Mouse (Mus musculus): ENCODE results near the gene Npcd. TPM values are rescaled to one million over a fixed set of nuclear protein-coding genes. Genes with fewer than 3 reads are reported as not detected.

The Npcd gene
- polyA plus RNA-seq, 1 experiment from 2014 or later: not detected

- 54% methylated on average over 5 of the region's 5 CpGs for WGBS
- H3K9ac ChIP-seq (ENCODE audit: low read depth, low read length): no peak overlapping the region
These were observed 25.4 kb downstream of the Npcd start for GRCm38 (mm10) chr15:79808658-79809057.

GRCm38 (mm10) chr15:79808114-79808513 lies 25.9 kb downstream of the Npcd start:
- peaks cover 8% of the 10 kb centered on the region; the same call in 1 of the 2 replicates for H3K4me1 ChIP-seq (ENCODE audit: control insufficient read depth, insufficient read depth, low read length)
- H3K9ac ChIP-seq (ENCODE audit: low read depth, low read length): no peak overlapping the region
- no peak overlapping the region for H3K27ac ChIP-seq (ENCODE audit: low read length)
- no peaks in the 10 kb centered on the region for H3K9me3 ChIP-seq (ENCODE audit: control insufficient read depth, low read length)
- H3K36me3 ChIP-seq (ENCODE audit: control insufficient read depth, insufficient read depth, low read length): no peaks in the 10 kb centered on the region
- no peak overlapping the region for H3K4me3 ChIP-seq (ENCODE audit: low read length)
- no peak overlapping the region for H3K4me2 ChIP-seq (ENCODE audit: low read depth, low read length)
- ATAC-seq: no peak
- 35% methylated on average over 5 of the region's 5 CpGs for WGBS
- peaks cover 48% of the 10 kb centered on the region for H3K27me3 ChIP-seq (replicated peaks; ENCODE audit: control insufficient read depth, insufficient read depth, low read length)

More at GRCm38 (mm10) chr15:79808658-79809057, 25.4 kb downstream of the Npcd start:
- H3K4me2 ChIP-seq (ENCODE audit: low read depth, low read length): no peak overlapping the region
- peaks cover 43% of the 10 kb centered on the region for H3K27me3 ChIP-seq (replicated peaks; ENCODE audit: control insufficient read depth, insufficient read depth, low read length)
- no peaks in the 10 kb centered on the region for H3K9me3 ChIP-seq (ENCODE audit: control insufficient read depth, low read length)
- H3K4me1 ChIP-seq (ENCODE audit: control insufficient read depth, insufficient read depth, low read length): peaks cover 6% of the 10 kb centered on the region; the same call in 1 of the 2 replicates
- no peak for ATAC-seq
- no peak overlapping the region for H3K27ac ChIP-seq (ENCODE audit: low read length)
- H3K4me3 ChIP-seq (ENCODE audit: low read length): no peak overlapping the region
- no peaks in the 10 kb centered on the region for H3K36me3 ChIP-seq (ENCODE audit: control insufficient read depth, insufficient read depth, low read length)

- Histone ChIP-seq H3K36me3 (ENCODE audit: control insufficient read depth, insufficient read depth, low read length) (no peaks in the 10 kb centered on the region), H3K4me2 (ENCODE audit: low read depth, low read length) (no peak overlapping the region), H3K4me3 (ENCODE audit: low read length) (no peak overlapping the region), H3K9ac (ENCODE audit: low read depth, low read length) (no peak overlapping the region), H3K27me3 (replicated peaks; ENCODE audit: control insufficient read depth, insufficient read depth, low read length) (peaks cover 55% of the 10 kb centered on the region), H3K9me3 (ENCODE audit: control insufficient read depth, low read length) (no peaks in the 10 kb centered on the region), H3K4me1 (ENCODE audit: control insufficient read depth, insufficient read depth, low read length) (peaks cover 8% of the 10 kb centered on the region; the same call in 1 of the 2 replicates), H3K27ac (ENCODE audit: low read length) (no peak overlapping the region)
- WGBS: 42% methylated on average over 1 of the region's 1 CpGs
- ATAC-seq: no peak
These were observed 27.0 kb downstream of the Npcd start for GRCm38 (mm10) chr15:79807050-79807449.

DNA sequence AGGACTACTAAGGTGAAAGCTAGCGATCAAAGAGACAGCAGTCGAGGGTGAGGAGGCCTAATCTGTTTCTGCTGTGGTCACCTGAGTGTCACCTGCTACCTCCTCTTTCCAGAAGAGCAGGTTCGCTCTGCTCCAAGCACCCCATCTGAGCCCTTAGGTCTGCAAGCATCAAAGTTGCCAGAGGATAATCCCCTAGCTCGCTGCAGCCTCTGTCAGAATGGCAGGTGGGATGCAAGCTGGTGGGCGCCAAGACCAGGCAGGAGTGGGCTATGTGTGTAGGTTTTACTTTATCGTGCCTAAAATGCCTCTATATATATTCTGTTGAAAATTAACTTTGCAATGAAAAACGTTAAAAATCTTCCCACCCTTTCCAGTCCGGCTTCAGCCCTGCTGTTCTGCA lies 28.8 kb downstream of the Npcd start:
- Histone ChIP-seq H3K27me3 (replicated peaks; ENCODE audit: control insufficient read depth, insufficient read depth, low read length) (peaks cover 63% of the 10 kb centered on the region), H3K4me3 (ENCODE audit: low read length) (no peak overlapping the region), H3K4me2 (ENCODE audit: low read depth, low read length) (no peak overlapping the region), H3K36me3 (ENCODE audit: control insufficient read depth, insufficient read depth, low read length) (no peaks in the 10 kb centered on the region), H3K27ac (ENCODE audit: low read length) (no peak overlapping the region), H3K9ac (ENCODE audit: low read depth, low read length) (no peak overlapping the region), H3K9me3 (ENCODE audit: control insufficient read depth, low read length) (no peaks in the 10 kb centered on the region), H3K4me1 (ENCODE audit: control insufficient read depth, insufficient read depth, low read length) (peaks cover 8% of the 10 kb centered on the region; the same call in 1 of the 2 replicates)
- 26% methylated on average over 8 of the region's 8 CpGs for WGBS
- no peak for ATAC-seq

- ATAC-seq: peak; percentile 87
- no peaks in the 10 kb centered on the region for H3K36me3 ChIP-seq (ENCODE audit: control insufficient read depth, insufficient read depth, low read length)
- peak within 1 kb of the TSS; percentile 92 for H3K4me2 ChIP-seq (ENCODE audit: low read depth, low read length)
- peak within 1 kb of the TSS; percentile 68 for H3K9ac ChIP-seq (ENCODE audit: low read depth, low read length)
- under 1% methylated on average over 89 of the region's 91 CpGs for WGBS
- peaks cover 8% of the 10 kb centered on the region; the same call in 1 of the 2 replicates for H3K4me1 ChIP-seq (ENCODE audit: control insufficient read depth, insufficient read depth, low read length)
- H3K27ac ChIP-seq (ENCODE audit: low read length): no peak within 1 kb of the TSS
- H3K27me3 ChIP-seq (replicated peaks; ENCODE audit: control insufficient read depth, insufficient read depth, low read length): peaks cover 60% of the 10 kb centered on the region
- peak within 1 kb of the TSS; percentile 66 for H3K4me3 ChIP-seq (ENCODE audit: low read length)
- no peaks in the 10 kb centered on the region for H3K9me3 ChIP-seq (ENCODE audit: control insufficient read depth, low read length)
These were observed 29.5 kb downstream of the Npcd start, which contains the start of gene Nptxr for GRCm38 (mm10) chr15:79804352-79805071. Gene Nptxr (minus strand): TSS chr15:79804766.

- ATAC-seq: peak; percentile 55
- H3K9me3 ChIP-seq (ENCODE audit: control insufficient read depth, low read length): no peaks in the 10 kb centered on the region
- peak overlapping the region; percentile 66 for H3K4me3 ChIP-seq (ENCODE audit: low read length)
- peaks cover 58% of the 10 kb centered on the region for H3K27me3 ChIP-seq (replicated peaks; ENCODE audit: control insufficient read depth, insufficient read depth, low read length)
- no peaks in the 10 kb centered on the region for H3K36me3 ChIP-seq (ENCODE audit: control insufficient read depth, insufficient read depth, low read length)
- H3K4me2 ChIP-seq (ENCODE audit: low read depth, low read length): peak overlapping the region; percentile 92
- peak overlapping the region; percentile 68 for H3K9ac ChIP-seq (ENCODE audit: low read depth, low read length)
- no peak overlapping the region for H3K27ac ChIP-seq (ENCODE audit: low read length)
- 6% methylated on average over 80 of the region's 81 CpGs for WGBS
- H3K4me1 ChIP-seq (ENCODE audit: control insufficient read depth, insufficient read depth, low read length): peaks cover 8% of the 10 kb centered on the region; the same call in 1 of the 2 replicates
These were observed 30.3 kb downstream of the Npcd start for GRCm38 (mm10) chr15:79803533-79804351.

DNA sequence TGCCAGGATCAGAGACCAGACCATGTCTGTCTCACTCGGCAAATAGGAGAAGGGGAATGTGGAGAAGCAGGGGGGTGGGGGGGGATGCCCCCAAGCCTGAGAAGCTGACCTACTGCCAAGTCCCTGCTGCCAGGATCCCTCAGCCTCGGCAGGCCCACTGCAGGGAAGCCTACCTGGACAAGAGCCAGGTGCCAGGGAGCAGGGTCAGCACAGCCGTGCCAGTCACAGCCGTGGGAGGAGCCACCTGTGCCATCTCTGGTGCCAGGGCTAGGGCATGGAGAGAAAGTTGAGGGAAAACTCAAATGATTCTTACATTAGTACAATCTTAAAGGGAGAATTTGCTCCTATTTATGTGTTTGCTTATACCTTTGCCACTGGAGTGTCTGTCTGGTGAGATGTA lies 31.7 kb downstream of the Npcd start:
- WGBS: 44% methylated on average over 4 of the region's 4 CpGs
- H3K9ac ChIP-seq (ENCODE audit: low read depth, low read length): no peak overlapping the region

GRCm38 (mm10) chr15:79801646-79802045 lies 32.4 kb downstream of the Npcd start:
- 53% methylated on average over 2 of the region's 2 CpGs for WGBS
- peaks cover 51% of the 10 kb centered on the region for H3K27me3 ChIP-seq (replicated peaks; ENCODE audit: control insufficient read depth, insufficient read depth, low read length)
- ATAC-seq: no peak

More for the DNA sequence above, 31.7 kb downstream of the Npcd start:
- Histone ChIP-seq H3K9me3 (ENCODE audit: control insufficient read depth, low read length) (no peaks in the 10 kb centered on the region), H3K27me3 (replicated peaks; ENCODE audit: control insufficient read depth, insufficient read depth, low read length) (peaks cover 55% of the 10 kb centered on the region), H3K4me2 (ENCODE audit: low read depth, low read length) (no peak overlapping the region), H3K27ac (ENCODE audit: low read length) (no peak overlapping the region), H3K36me3 (ENCODE audit: control insufficient read depth, insufficient read depth, low read length) (no peaks in the 10 kb centered on the region), H3K4me3 (ENCODE audit: low read length) (no peak overlapping the region), H3K4me1 (ENCODE audit: control insufficient read depth, insufficient read depth, low read length) (peaks cover 8% of the 10 kb centered on the region; the same call in 1 of the 2 replicates)
- no peak for ATAC-seq

GRCm38 (mm10) chr15:79800701-79801100 lies 33.3 kb downstream of the Npcd start:
- Histone ChIP-seq H3K36me3 (ENCODE audit: control insufficient read depth, insufficient read depth, low read length) (no peaks in the 10 kb centered on the region), H3K4me2 (ENCODE audit: low read depth, low read length) (no peak overlapping the region), H3K4me1 (ENCODE audit: control insufficient read depth, insufficient read depth, low read length) (peaks cover 8% of the 10 kb centered on the region; the same call in 1 of the 2 replicates), H3K4me3 (ENCODE audit: low read length) (no peak overlapping the region), H3K9ac (ENCODE audit: low read depth, low read length) (no peak overlapping the region), H3K9me3 (ENCODE audit: control insufficient read depth, low read length) (no peaks in the 10 kb centered on the region), H3K27ac (ENCODE audit: low read length) (no peak overlapping the region), H3K27me3 (replicated peaks; ENCODE audit: control insufficient read depth, insufficient read depth, low read length) (peaks cover 43% of the 10 kb centered on the region)
- WGBS: 56% methylated on average over 11 of the region's 11 CpGs
- ATAC-seq: no peak

More at GRCm38 (mm10) chr15:79801646-79802045, 32.4 kb downstream of the Npcd start:
- no peak overlapping the region for H3K4me2 ChIP-seq (ENCODE audit: low read depth, low read length)
- H3K4me1 ChIP-seq (ENCODE audit: control insufficient read depth, insufficient read depth, low read length): peaks cover 8% of the 10 kb centered on the region; the same call in 1 of the 2 replicates
- H3K4me3 ChIP-seq (ENCODE audit: low read length): no peak overlapping the region
- no peak overlapping the region for H3K9ac ChIP-seq (ENCODE audit: low read depth, low read length)
- H3K36me3 ChIP-seq (ENCODE audit: control insufficient read depth, insufficient read depth, low read length): no peaks in the 10 kb centered on the region
- no peaks in the 10 kb centered on the region for H3K9me3 ChIP-seq (ENCODE audit: control insufficient read depth, low read length)
- H3K27ac ChIP-seq (ENCODE audit: low read length): no peak overlapping the region

Measured in intestine, embryonic 16.5 days (tissue).